Mouse (Mus musculus): Measurements from ENCODE around the gene Arpc5.
"Not testable (repeated sequence)": the region's sequence is repeated elsewhere in the genome, so short reads cannot be mapped to it uniquely, and the experiment has no call there.

Gene Arpc5

GRCm38 (mm10) chr1:152784620-152785019, 18.3 kb downstream of the Arpc5 start:
- no peak for DNase-seq

GRCm38 (mm10) chr1:152785446-152785845, 19.1 kb downstream of the Arpc5 start:
- not testable (repeated sequence) for DNase-seq

- DNase-seq: no peak
Observed at GRCm38 (mm10) chr1:152786953-152787352, 20.6 kb downstream of the Arpc5 start.

GRCm38 (mm10) chr1:152788121-152788660, 21.8 kb downstream of the Arpc5 start:
- DNase-seq: no peak

GRCm38 (mm10) chr1:152790254-152790653, 23.9 kb downstream of the Arpc5 start:
- DNase-seq: peak; percentile 62 to 79

GRCm38 (mm10) chr1:152790821-152791220, 24.5 kb downstream of the Arpc5 start:
- DNase-seq: peak; percentile 22 to 56

- peak; percentile 33 to 55 for DNase-seq
Observed at GRCm38 (mm10) chr1:152791269-152791668, 24.9 kb downstream of the Arpc5 start.

GRCm38 (mm10) chr1:152792736-152793494, 26.6 kb downstream of the Arpc5 start:
- DNase-seq: no peak

GRCm38 (mm10) chr1:152793495-152794130, 27.3 kb downstream of the Arpc5 start:
- DNase-seq: no peak

GRCm38 (mm10) chr1:152795688-152796255, 29.4 kb downstream of the Arpc5 start:
- DNase-seq: no peak

GRCm38 (mm10) chr1:152796683-152797263, 30.4 kb downstream of the Arpc5 start:
- no peak for DNase-seq

- no peak for DNase-seq
Observed at GRCm38 (mm10) chr1:152798125-152798524, 31.8 kb downstream of the Arpc5 start.

GRCm38 (mm10) chr1:152799897-152800296, 33.6 kb downstream of the Arpc5 start, which contains the start of gene Ncf2:
Ncf2 (plus strand) TSS chr1:152800194.
- DNase-seq: peak; percentile 54 to 66

GRCm38 (mm10) chr1:152800633-152801176, 34.4 kb downstream of the Arpc5 start:
- DNase-seq: no peak

- no peak for DNase-seq
Observed at GRCm38 (mm10) chr1:152804907-152805306, 38.6 kb downstream of the Arpc5 start.

GRCm38 (mm10) chr1:152807619-152808391, 41.5 kb downstream of the Arpc5 start:
- no peak for DNase-seq

GRCm38 (mm10) chr1:152808392-152808680, 42.0 kb downstream of the Arpc5 start:
- no peak for DNase-seq

GRCm38 (mm10) chr1:152809541-152810252, 43.4 kb downstream of the Arpc5 start:
- DNase-seq: peak; percentile 50 to 66

GRCm38 (mm10) chr1:152810533-152811439, 44.4 kb downstream of the Arpc5 start:
- no peak for DNase-seq

- peak; percentile 66 to 78 for DNase-seq
Observed at GRCm38 (mm10) chr1:152815265-152815701, 48.9 kb downstream of the Arpc5 start.
